Mouse (Mus musculus) B cell, adult 62 days (primary cell): Measurements from ENCODE around the gene Scnn1a. TPM values are rescaled to one million over a fixed set of nuclear protein-coding genes. Genes with fewer than 3 reads are reported as not detected.

Experiments used
- total RNA-seq: library from RNA; stranded (reverse); gene quantifications from 4 replicates; pipeline ENCODE4 v1.2.4, GENCODE M21; 2023

The Scnn1a gene
- not detected in 4 replicates for total RNA-seq

DNA sequence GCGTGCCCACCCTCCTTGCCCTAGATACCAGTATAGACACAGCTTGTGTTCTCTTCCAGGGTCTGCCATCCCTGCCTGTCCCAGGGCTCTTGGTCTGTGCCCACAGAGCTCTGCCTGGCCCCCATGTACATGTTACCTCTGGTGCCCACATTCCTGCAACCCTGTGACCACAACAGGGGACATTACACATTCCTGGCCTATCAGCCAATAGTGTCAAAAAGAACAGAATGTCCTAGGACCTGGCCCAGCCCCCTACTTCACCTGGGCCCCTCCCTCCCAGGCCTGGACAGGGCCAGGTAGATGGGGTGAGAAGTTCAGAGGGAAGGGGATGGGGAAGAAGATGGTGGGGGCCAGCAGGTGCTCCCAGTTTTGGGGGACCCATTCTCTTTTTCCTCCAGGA, at the start of gene Scnn1a:
Scnn1a (plus strand) TSS at position 337 of the 400 bp plus-strand sequence.

DNA sequence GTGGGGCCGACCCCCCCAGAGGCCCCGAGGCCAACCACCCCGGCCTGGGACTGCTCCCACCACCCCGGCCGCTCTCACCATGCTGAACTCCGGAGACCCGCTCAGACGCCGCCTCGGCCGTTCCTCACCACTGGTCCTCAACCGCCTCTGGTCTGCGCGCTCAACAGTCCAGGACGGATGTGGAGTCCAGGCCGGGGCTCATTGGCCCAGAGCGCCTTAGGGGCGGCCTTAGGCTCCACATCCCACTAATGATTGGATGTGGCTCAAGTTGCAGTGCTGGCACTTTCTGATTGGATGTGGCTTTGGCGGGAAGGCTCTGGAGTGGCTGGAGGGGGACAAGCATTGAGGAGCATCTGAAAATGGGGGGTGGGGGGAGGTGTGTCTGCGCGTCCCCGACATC, 34.6 kb upstream of the Scnn1a start, which contains the start of gene Tuba3a:
Tuba3a (minus strand) TSS at position 153 of the 400 bp plus-strand sequence.

DNA sequence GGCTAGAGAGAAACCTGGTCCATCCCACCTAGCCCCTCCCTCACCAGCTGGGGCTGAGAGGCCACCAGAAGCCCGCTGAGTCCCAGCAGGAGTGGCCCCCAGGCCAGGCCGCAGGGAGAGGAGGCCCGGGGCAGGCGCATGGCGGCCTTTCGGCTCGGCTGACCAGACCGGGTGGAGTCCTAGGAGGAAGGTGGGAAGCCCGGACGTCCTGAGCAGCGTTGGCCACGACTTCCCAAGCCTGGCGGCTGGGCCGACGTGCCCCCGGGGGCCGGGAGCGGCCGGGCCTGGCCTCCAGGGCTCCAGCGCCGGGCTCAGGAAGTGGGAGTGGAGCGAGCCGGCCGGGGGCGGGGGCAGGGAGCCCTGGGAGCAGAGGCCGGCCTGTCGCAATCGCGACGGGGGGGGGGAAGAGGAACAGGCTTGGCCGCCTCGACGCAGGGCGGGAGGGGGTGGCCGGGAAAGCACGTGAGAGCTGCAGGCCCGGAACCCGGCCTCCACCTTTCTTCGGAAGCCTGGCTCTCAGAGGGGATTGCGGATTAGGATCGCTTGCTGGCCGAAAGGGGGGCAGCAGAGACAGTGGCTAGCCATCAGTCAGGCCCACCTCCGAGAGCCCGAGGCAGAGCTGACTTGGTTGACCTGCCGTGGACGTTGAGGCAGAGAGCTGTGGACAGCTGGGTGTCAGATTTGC, 6.8 kb upstream of the Scnn1a start, which contains the start of gene Ltbr:
Ltbr (minus strand) TSS at position 340 of the 685 bp plus-strand sequence.

DNA sequence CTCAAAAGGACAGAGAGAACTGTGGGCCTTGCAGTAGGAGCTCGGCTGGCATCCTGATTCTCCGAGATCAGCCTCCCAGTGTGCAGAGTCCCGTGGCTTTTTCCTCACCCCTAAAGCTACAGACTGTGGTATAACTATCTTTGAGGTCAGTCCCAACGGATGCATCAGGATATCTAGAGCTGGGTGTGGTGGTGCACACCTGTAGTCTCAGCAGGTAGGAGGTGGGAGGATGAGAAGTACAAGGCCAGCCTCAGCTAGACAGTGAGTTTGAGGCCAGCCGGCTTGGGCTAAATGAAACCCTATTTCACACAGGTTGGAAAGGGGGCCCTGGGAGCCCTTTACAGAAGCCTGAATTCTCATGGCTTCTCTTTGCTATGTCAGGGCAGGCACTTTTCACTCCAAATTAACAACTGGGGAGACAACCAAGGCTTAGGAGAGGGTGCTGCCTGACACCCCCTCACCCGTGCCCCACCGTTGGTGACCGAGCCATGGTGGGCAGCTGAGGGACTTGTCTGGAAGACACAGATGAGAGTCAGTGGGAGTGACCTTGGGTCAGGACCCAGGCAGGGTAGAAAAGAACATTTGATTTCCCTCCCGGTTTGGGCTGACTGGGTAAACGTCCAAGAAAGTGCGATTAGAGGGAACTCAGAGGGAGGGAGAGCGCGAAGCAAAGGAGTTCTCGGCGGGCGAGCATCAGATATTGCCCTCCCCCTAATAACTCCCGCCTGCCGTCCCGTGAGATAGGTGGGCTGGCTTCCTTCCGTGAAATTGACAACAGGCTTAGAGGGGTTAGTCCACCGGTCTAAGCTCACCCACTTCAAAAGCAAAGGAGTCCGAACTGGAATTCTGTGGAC, 28.5 kb downstream of the Scnn1a start, which contains the start of gene Tnfrsf1a:
Tnfrsf1a (plus strand) TSS at position 642 of the 854 bp plus-strand sequence.

DNA sequence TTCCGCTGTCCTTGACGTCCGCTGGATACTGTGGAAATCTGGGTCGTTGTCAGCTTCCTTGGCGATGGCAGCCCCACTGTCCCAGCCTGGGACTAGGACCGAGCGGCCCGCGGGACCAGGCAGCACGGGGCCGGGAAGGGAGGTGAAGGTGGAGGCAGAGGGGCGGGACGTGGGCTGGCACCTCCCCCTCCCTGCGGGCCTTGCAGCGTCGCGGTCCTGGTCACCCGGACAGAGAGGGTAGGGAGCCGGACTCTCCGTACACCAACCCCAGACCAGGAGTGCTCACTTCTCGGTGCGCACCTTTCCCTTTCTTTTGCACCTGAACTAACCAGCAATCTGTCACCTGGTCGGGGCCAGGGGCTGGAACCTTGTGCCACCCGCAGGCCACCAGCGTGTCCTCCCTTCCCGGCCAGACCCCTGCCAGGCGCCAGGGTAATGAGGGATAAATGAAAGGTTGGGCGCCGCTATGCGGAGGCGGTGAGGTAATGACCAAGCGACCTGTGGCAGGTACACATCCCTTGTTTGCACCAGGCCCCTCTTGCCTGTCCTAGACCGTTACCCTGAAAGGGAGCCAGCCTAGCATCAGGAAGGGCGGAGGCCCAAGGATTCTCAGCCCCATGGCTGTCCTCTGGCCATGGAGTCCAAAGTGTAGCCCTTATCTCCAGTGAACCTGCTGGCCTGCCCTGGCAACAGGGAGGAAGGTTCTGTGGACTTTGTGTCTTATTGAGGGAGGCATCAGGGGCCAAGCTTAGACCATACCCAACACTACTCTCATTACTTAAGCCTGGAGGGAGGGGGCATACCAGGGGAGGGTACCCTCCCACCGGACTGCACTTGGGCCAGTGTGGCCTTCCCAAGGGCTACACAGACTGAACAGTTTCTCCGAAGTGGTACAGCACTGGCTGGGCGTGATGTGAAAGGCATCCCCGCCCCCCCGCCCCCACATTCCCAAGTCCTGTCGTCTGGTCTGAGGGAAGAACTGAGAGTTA, 60.2 kb downstream of the Scnn1a start, which contains the start of gene Plekhg6:
Plekhg6 (minus strand) TSS at position 422 of the 989 bp plus-strand sequence.

Other genes with a start within 250 kb of the Scnn1a start
- 351 to 392 TPM (median 375 TPM) in 4 replicates for gene Chd4, start 224.7 kb upstream of the Scnn1a start, total RNA-seq
- 34.6 to 42.1 TPM (median 38.3 TPM) in 4 replicates for gene Nop2, start 188.8 kb upstream of the Scnn1a start, total RNA-seq
- gene Iffo1, start 175.4 kb upstream of the Scnn1a start, total RNA-seq = 42.9 to 47.2 TPM (median 44.7 TPM) in 4 replicates
- 392 to 444 TPM (median 437 TPM) in 4 replicates for gene Gapdh, start 154.2 kb upstream of the Scnn1a start, total RNA-seq
- gene Ncapd2, start 129.0 kb upstream of the Scnn1a start, total RNA-seq = 38.6 to 46.4 TPM (median 44.2 TPM) in 4 replicates
- 31.0 to 37.3 TPM (median 34.3 TPM) in 4 replicates for gene Mrpl51, start 128.9 kb upstream of the Scnn1a start, total RNA-seq
- 52.5 to 69.2 TPM (median 57.3 TPM) in 4 replicates for gene Vamp1, start 105.1 kb upstream of the Scnn1a start, total RNA-seq
- 24.7 to 26.0 TPM (median 25.6 TPM) in 4 replicates for gene Tapbpl, start 88.8 kb upstream of the Scnn1a start, total RNA-seq
- gene Cd27, start 83.6 kb upstream of the Scnn1a start, total RNA-seq = 0.63 to 3.4 TPM (median 2.1 TPM) in 4 replicates
- not detected in 4 replicates for gene Tuba3a, start 34.6 kb upstream of the Scnn1a start, total RNA-seq
- gene Ltbr, start 6.8 kb upstream of the Scnn1a start, total RNA-seq = 0.54 to 1.5 TPM (median 1.0 TPM) in 3 of 4 replicates, not detected in the other
- 1.1 to 2.5 TPM (median 1.4 TPM) in 4 replicates for gene Tnfrsf1a, start 28.7 kb downstream of the Scnn1a start, total RNA-seq
- gene Plekhg6, start 60.1 kb downstream of the Scnn1a start, total RNA-seq = not detected in 4 replicates
- gene Cd9, start 174.1 kb downstream of the Scnn1a start, total RNA-seq = 17.4 to 25.6 TPM (median 22.9 TPM) in 4 replicates
- gene Vwf, start 226.1 kb downstream of the Scnn1a start, total RNA-seq = 0.39 to 2.4 TPM (median 1.6 TPM) in 4 replicates